Mouse (Mus musculus) common myeloid progenitor, adult 5-6 weeks (primary cell): ENCODE measurements around the gene Pabpc6. TPM values are rescaled to one million over a fixed set of nuclear protein-coding genes. Genes with fewer than 3 reads are reported as not detected.

Experiments used
- total RNA-seq: library from RNA; stranded (forward); fragments of 200-1000, 187-1606 nt; gene quantifications from 2 replicates; pipeline ENCODE4 v1.2.3, GENCODE M21; 2017

Pabpc6 gene
- total RNA-seq, 1 experiment from 2014 or later, result not detected

Other genes with a start within 250 kb of the Pabpc6 start
- not detected in 2 replicates for gene Gm17728, start 247.7 kb downstream of the Pabpc6 start, total RNA-seq